Mouse (Mus musculus) Muller cell, postnatal 12 days (primary cell): Measurements from ENCODE around the gene Snx29.

Source experiments
- DNase-seq: peaks from one replicate; pipeline ENCODE4 v3.0.0-alpha.2; 2015; ENCODE audit errors: inconsistent ontology term

The Snx29 gene

GRCm38 (mm10) chr16:11776528-11776927, 453.8 kb downstream of the Snx29 start:
- no peak for DNase-seq

GRCm38 (mm10) chr16:11778191-11778590, 455.5 kb downstream of the Snx29 start:
- DNase-seq = no peak

GRCm38 (mm10) chr16:11778715-11779460, 456.2 kb downstream of the Snx29 start:
- no peak for DNase-seq

GRCm38 (mm10) chr16:11782082-11782481, 459.4 kb downstream of the Snx29 start:
- DNase-seq = no peak

GRCm38 (mm10) chr16:11783337-11783736, 460.6 kb downstream of the Snx29 start:
- no peak for DNase-seq

- no peak for DNase-seq
These were observed 461.6 kb downstream of the Snx29 start for GRCm38 (mm10) chr16:11784354-11784753.

- no peak for DNase-seq
These were observed 463.1 kb downstream of the Snx29 start for GRCm38 (mm10) chr16:11785806-11786205.

- DNase-seq = no peak
These were observed 467.8 kb downstream of the Snx29 start for GRCm38 (mm10) chr16:11790476-11790875.

- DNase-seq = peak; percentile 45
These were observed 470.7 kb downstream of the Snx29 start for GRCm38 (mm10) chr16:11793391-11793790.

GRCm38 (mm10) chr16:11794628-11795027, 471.9 kb downstream of the Snx29 start:
- DNase-seq = peak; percentile 76

- DNase-seq = no peak
These were observed 473.2 kb downstream of the Snx29 start for GRCm38 (mm10) chr16:11795758-11796460.

GRCm38 (mm10) chr16:11801960-11802539, 479.3 kb downstream of the Snx29 start:
- DNase-seq = peak; percentile 63
